Mouse (Mus musculus) CH12.LX (cell line): ENCODE results near the gene Syt1. TPM values are rescaled to one million over a fixed set of nuclear protein-coding genes. Genes with fewer than 3 reads are reported as not detected.

Experiments used
- DNase-seq: peaks from one replicate; pipeline ENCODE4 v3.0.0-alpha.2; 2013; ENCODE audit errors: extremely low read depth
- H3K27ac ChIP-seq: 2 replicates; pipeline ENCODE4 v1.5.1; 2012; ENCODE audit warnings: low read depth, mild to moderate bottlenecking, control low read depth, moderate library complexity; ENCODE audit not compliant: insufficient read depth
- H3K27me3 ChIP-seq: replicated peaks from 2 replicates; pipeline ENCODE3; 2012; ENCODE audit warnings: inconsistent platforms
- H3K36me3 ChIP-seq, 2 experiments: replicated peaks in 1 of 2; 2 replicates each; pipeline versions ENCODE3 to v1.6.1; 2012; ENCODE audit warnings: inconsistent platforms in 1 of 2, low read length in 1 of 2, mild to moderate bottlenecking in 1 of 2, mixed read lengths in 1 of 2, moderate library complexity in 1 of 2; ENCODE audit not compliant: control insufficient read depth in 1 of 2, insufficient read depth in 1 of 2
- H3K4me1 ChIP-seq, 2 experiments: 2 replicates each; pipeline ENCODE4 v1.6.1; 2012; ENCODE audit warnings: inconsistent platforms in 1 of 2, moderate library complexity in 1 of 2; ENCODE audit not compliant: insufficient read depth in 2 of 2, control insufficient read depth in 1 of 2
- H3K4me2 ChIP-seq: 2 replicates; pipeline ENCODE4 v1.6.1; 2012; ENCODE audit warnings: low read depth, mild to moderate bottlenecking, control low read depth; ENCODE audit not compliant: poor library complexity, insufficient read depth, severe bottlenecking
- H3K4me3 ChIP-seq, 3 experiments: fragments of 150-350 bp in 1 of 3; sonication (generic) in 1 of 3; replicated peaks in 1 of 3; 2 replicates each; pipeline versions ENCODE3 to v1.5.1; 2011 to 2012; ENCODE audit warnings: low read depth in 2 of 3, low read length in 2 of 3, mild to moderate bottlenecking in 2 of 3, moderate library complexity in 2 of 3, control low read depth in 1 of 3, improper control_type of control experiment in 1 of 3, inconsistent platforms in 1 of 3, mixed read lengths in 1 of 3; ENCODE audit not compliant: poor library complexity in 1 of 3
- H3K79me2 ChIP-seq: replicated peaks from 2 replicates; pipeline ENCODE4 v1.6.1; 2012; ENCODE audit warnings: mild to moderate bottlenecking, moderate library complexity; ENCODE audit not compliant: control insufficient read depth, poor library complexity, insufficient read depth, severe bottlenecking; ENCODE audit errors: extremely low read depth
- H3K9ac ChIP-seq: 2 replicates; pipeline ENCODE4 v1.6.1; 2012; ENCODE audit warnings: low read depth, mild to moderate bottlenecking, control low read depth, moderate library complexity; ENCODE audit not compliant: insufficient read depth
- H3K9me3 ChIP-seq: replicated peaks from 2 replicates; pipeline ENCODE3; 2012; ENCODE audit warnings: low read length, inconsistent platforms, mixed read lengths
- CHD1 ChIP-seq: IDR thresholded peaks from 2 replicates; pipeline ENCODE4 v1.6.1; 2012; ENCODE audit warnings: low read depth, low read length, improper control_type of control experiment, inconsistent platforms
- CHD2 ChIP-seq: IDR thresholded peaks from 2 replicates; pipeline ENCODE4 v1.6.1; 2011; ENCODE audit warnings: low read length, improper control_type of control experiment
- CTCF ChIP-seq, 2 experiments: IDR thresholded peaks in 1 of 2; conservative IDR thresholded peaks in 1 of 2; 2 replicates each; pipeline ENCODE4 v1.5.1; 2011 to 2012; ENCODE audit warnings: low read depth in 2 of 2, low read length in 2 of 2, improper control_type of control experiment in 1 of 2, inconsistent platforms in 1 of 2, mild to moderate bottlenecking in 1 of 2, moderate library complexity in 1 of 2
- ETS1 ChIP-seq: conservative IDR thresholded peaks from 2 replicates; pipeline ENCODE4 v1.6.1; 2012; ENCODE audit warnings: low read depth, mild to moderate bottlenecking, inconsistent platforms, low read length, improper control_type of control experiment, moderate library complexity
- GABPA ChIP-seq: IDR thresholded peaks from 2 replicates; pipeline ENCODE4 v1.6.1; 2012; ENCODE audit warnings: low read depth, low read length, improper control_type of control experiment, inconsistent platforms; ENCODE audit not compliant: insufficient replicate concordance
- IRF4 ChIP-seq: IDR thresholded peaks from 2 replicates; pipeline ENCODE4 v1.6.1; 2014; ENCODE audit warnings: low read depth, mild to moderate bottlenecking, inconsistent platforms, low read length, improper control_type of control experiment
- JUN ChIP-seq: IDR thresholded peaks from 2 replicates; pipeline ENCODE4 v1.6.1; 2011; ENCODE audit warnings: low read depth, mild to moderate bottlenecking, low read length, improper control_type of control experiment, moderate library complexity; ENCODE audit not compliant: insufficient read depth
- MAX ChIP-seq: IDR thresholded peaks from 2 replicates; pipeline ENCODE4 v1.6.1; 2011; ENCODE audit warnings: low read length, improper control_type of control experiment
- MEF2A ChIP-seq: IDR thresholded peaks from 2 replicates; pipeline ENCODE4 v1.6.1; 2014; ENCODE audit warnings: low read depth, mild to moderate bottlenecking, inconsistent platforms, low read length, improper control_type of control experiment, borderline replicate concordance
- NELFE ChIP-seq: IDR thresholded peaks from 2 replicates; pipeline ENCODE4 v1.6.1; 2011; ENCODE audit warnings: low read depth, low read length, improper control_type of control experiment
- POLR2A ChIP-seq: IDR thresholded peaks from 2 replicates; pipeline ENCODE4 v1.6.1; 2011; ENCODE audit warnings: low read depth, mild to moderate bottlenecking, improper control_type of control experiment, low read length
- RCOR1 ChIP-seq: conservative IDR thresholded peaks from 2 replicates; pipeline ENCODE4 v1.6.1; 2012; ENCODE audit warnings: low read depth, mild to moderate bottlenecking, inconsistent platforms, low read length, improper control_type of control experiment
- SIN3A ChIP-seq: IDR thresholded peaks from 2 replicates; pipeline ENCODE4 v1.6.1; 2012; ENCODE audit warnings: low read length, improper control_type of control experiment, inconsistent platforms
- SMC3 ChIP-seq: IDR thresholded peaks from 2 replicates; pipeline ENCODE4 v1.6.1; 2011; ENCODE audit warnings: low read depth, low read length, improper control_type of control experiment
- TBP ChIP-seq: conservative IDR thresholded peaks from 2 replicates; pipeline ENCODE4 v1.6.1; 2011; ENCODE audit warnings: low read depth, low read length, improper control_type of control experiment
- UBTF ChIP-seq: IDR thresholded peaks from 2 replicates; pipeline ENCODE4 v1.6.1; 2012; ENCODE audit warnings: low read depth, mild to moderate bottlenecking, inconsistent platforms, low read length, improper control_type of control experiment, moderate library complexity
- USF1 ChIP-seq: IDR thresholded peaks from 2 replicates; pipeline ENCODE4 v1.6.1; 2014; ENCODE audit warnings: low read depth, mild to moderate bottlenecking, inconsistent platforms, low read length, improper control_type of control experiment
- ZNF384 ChIP-seq: IDR thresholded peaks from 2 replicates; pipeline ENCODE4 v1.6.1; 2012; ENCODE audit warnings: low read depth, low read length, improper control_type of control experiment, inconsistent platforms
- dilution Hi-C: fragments of 300-500 bp; cut with MboI; formaldehyde crosslinking; loops from 2 replicates; pipeline ENCODE4 v1.14.3; 2020; ENCODE audit warnings: low sequenced_read_pairs; ENCODE audit not compliant: extremely low pct_unique_long_range_greater_than_20kb, extremely low pct_ligation_motif_present
- in situ Hi-C: fragments of 300-500 bp; cut with MboI; formaldehyde crosslinking; loops from 3 replicates; pipeline ENCODE4 v1.14.3; 2019; ENCODE audit warnings: low sequenced_read_pairs, low pct_ligation_motif_present, low pct_unique_long_range_greater_than_20kb, mixed read lengths
- polyA plus RNA-seq: library from polyadenylated mRNA; unstranded; fragments of >175 nt; gene quantifications from 2 replicates; pipeline ENCODE4 v1.2.1, GENCODE M21; 2012; ENCODE audit warnings: low read depth; ENCODE audit not compliant: insufficient read length
- total RNA-seq, 2 experiments: library from RNA; depleted of rRNA; stranded (reverse); fragments of 300-350 nt in 1 of 2; fragments of >200 nt in 1 of 2; gene quantifications; 2 replicates each; pipeline ENCODE4 v1.2.3; 2012 to 2014

The Syt1 gene
- total and polyA plus RNA-seq, 3 experiments = not detected

- in situ Hi-C loops = no loop called here
- Histone ChIP-seq H3K4me1 (no peaks in the 10 kb centered on the region), H3K79me2 (no peaks in the 10 kb centered on the region), H3K4me3 (no peak overlapping the region), H3K36me3 (no peaks in the 10 kb centered on the region), H3K27ac (no peak overlapping the region), H3K9ac (no peak overlapping the region), H3K27me3 (no peaks in the 10 kb centered on the region), H3K4me2 (no peak overlapping the region), H3K9me3 (no peaks in the 10 kb centered on the region)
- no peak for DNase-seq
- no peak for TF ChIP-seq CTCF (conservative IDR thresholded peaks at IDR 0.05 in 1 of 2, IDR thresholded peaks at IDR 0.05 in 1 of 2; ENCODE audit: low read depth in 2 of 2, low read length in 2 of 2)
- no peak for TF ChIP-seq SIN3A
- no peak for TF ChIP-seq TBP
- dilution Hi-C loops = no loop called here
Measured at GRCm38 (mm10) chr10:108638095-108638494, 372.7 kb downstream of the Syt1 start.

- no peak overlapping the region for H3K4me2 ChIP-seq
- no peaks in the 10 kb centered on the region for H3K9me3 ChIP-seq
- H3K9ac ChIP-seq = no peak overlapping the region
- no peak for DNase-seq
- dilution Hi-C loops (no loop called here), in situ Hi-C loops (no loop called here)
- no peaks in the 10 kb centered on the region for H3K27me3 ChIP-seq
- H3K4me3 ChIP-seq = no peak overlapping the region
- no peaks in the 10 kb centered on the region for H3K36me3 ChIP-seq
- no peaks in the 10 kb centered on the region for H3K79me2 ChIP-seq
- no peak overlapping the region for H3K27ac ChIP-seq
- TF ChIP-seq ETS1 (no peak), USF1 (no peak), ZNF384 (no peak), IRF4 (no peak), UBTF (no peak), JUN (no peak), CHD2 (no peak), GABPA (no peak), SMC3 (no peak), CHD1 (no peak), POLR2A (no peak), RCOR1 (no peak), MAX (no peak), MEF2A (no peak), SIN3A (no peak), NELFE (no peak)
- H3K4me1 ChIP-seq = no peaks in the 10 kb centered on the region
Measured at GRCm38 (mm10) chr10:108636086-108636485, 374.7 kb downstream of the Syt1 start.
